Mouse (Mus musculus): ENCODE results near the gene Hmx2. TPM values are rescaled to one million over a fixed set of nuclear protein-coding genes. Genes with fewer than 3 reads are reported as not detected.
A peak's percentile ranks its signal among the peaks of the same experiment; 100 is the strongest.

Gene Hmx2
- polyA plus RNA-seq, 1 experiment from 2014 or later, result 0.57 TPM

- 79% methylated on average over 5 of the region's 5 CpGs for WGBS
- H3K4me2 ChIP-seq (ENCODE audit: low read length), result no peak overlapping the region
- H3K9ac ChIP-seq (ENCODE audit: low read depth, low read length), result no peak overlapping the region
- no peaks in the 10 kb centered on the region for H3K4me1 ChIP-seq (ENCODE audit: control insufficient read depth, insufficient read depth, low read length)
- H3K27me3 ChIP-seq (ENCODE audit: control insufficient read depth, insufficient read depth, low read depth, low read length), result no peaks in the 10 kb centered on the region; the same call in 1 of the 2 replicates
- H3K27ac ChIP-seq (ENCODE audit: low read length), result no peak overlapping the region
- no peaks in the 10 kb centered on the region for H3K9me3 ChIP-seq (replicated peaks; ENCODE audit: control insufficient read depth, low read length, poor library complexity, severe bottlenecking)
- no peaks in the 10 kb centered on the region for H3K36me3 ChIP-seq (ENCODE audit: control insufficient read depth, insufficient read depth, low read length)
- H3K4me3 ChIP-seq (ENCODE audit: low read depth, low read length), result no peak overlapping the region
- ATAC-seq, result no peak
Observed at GRCm38 (mm10) chr7:131585551-131585950, 37.0 kb downstream of the Hmx2 start.

GRCm38 (mm10) chr7:131597779-131598482 lies 49.4 kb downstream of the Hmx2 start:
- Histone ChIP-seq H3K9ac (ENCODE audit: low read depth, low read length) (peak overlapping the region; percentile 39; the same call in 1 of the 2 replicates), H3K9me3 (replicated peaks; ENCODE audit: control insufficient read depth, low read length, poor library complexity, severe bottlenecking) (no peaks in the 10 kb centered on the region), H3K27ac (ENCODE audit: low read length) (no peak overlapping the region), H3K36me3 (ENCODE audit: control insufficient read depth, insufficient read depth, low read length) (no peaks in the 10 kb centered on the region), H3K4me3 (ENCODE audit: low read depth, low read length) (no peak overlapping the region), H3K4me1 (ENCODE audit: control insufficient read depth, insufficient read depth, low read length) (peaks cover 14% of the 10 kb centered on the region), H3K27me3 (ENCODE audit: control insufficient read depth, insufficient read depth, low read depth, low read length) (peaks cover 19% of the 10 kb centered on the region), H3K4me2 (ENCODE audit: low read length) (peak overlapping the region; percentile 32)
- 4% methylated on average over 12 of the region's 12 CpGs for WGBS
- ATAC-seq, result peak; percentile 58; the same call in 1 of the 2 replicates

- WGBS, result 3% methylated on average over 5 of the region's 5 CpGs
- H3K4me2 ChIP-seq (ENCODE audit: low read length), result peak overlapping the region; percentile 32
- H3K27ac ChIP-seq (ENCODE audit: low read length), result no peak overlapping the region
- H3K27me3 ChIP-seq (ENCODE audit: control insufficient read depth, insufficient read depth, low read depth, low read length), result peaks cover 19% of the 10 kb centered on the region
- no peak overlapping the region for H3K4me3 ChIP-seq (ENCODE audit: low read depth, low read length)
- peaks cover 18% of the 10 kb centered on the region for H3K4me1 ChIP-seq (ENCODE audit: control insufficient read depth, insufficient read depth, low read length)
- ATAC-seq, result no peak; the same call in 1 of the 2 replicates
- H3K9ac ChIP-seq (ENCODE audit: low read depth, low read length), result peak overlapping the region; percentile 39; the same call in 1 of the 2 replicates
- H3K9me3 ChIP-seq (replicated peaks; ENCODE audit: control insufficient read depth, low read length, poor library complexity, severe bottlenecking), result no peaks in the 10 kb centered on the region
- no peaks in the 10 kb centered on the region for H3K36me3 ChIP-seq (ENCODE audit: control insufficient read depth, insufficient read depth, low read length)
Observed at GRCm38 (mm10) chr7:131598483-131598824, 49.9 kb downstream of the Hmx2 start.

- H3K36me3 ChIP-seq (ENCODE audit: control insufficient read depth, insufficient read depth, low read length), result no peaks in the 10 kb centered on the region
- H3K9me3 ChIP-seq (replicated peaks; ENCODE audit: control insufficient read depth, low read length, poor library complexity, severe bottlenecking), result no peaks in the 10 kb centered on the region
- H3K27ac ChIP-seq (ENCODE audit: low read length), result no peak overlapping the region
- H3K9ac ChIP-seq (ENCODE audit: low read depth, low read length), result no peak overlapping the region
- 61% methylated on average over 7 of the region's 7 CpGs for WGBS
- no peak overlapping the region for H3K4me2 ChIP-seq (ENCODE audit: low read length)
- peaks cover 18% of the 10 kb centered on the region for H3K4me1 ChIP-seq (ENCODE audit: control insufficient read depth, insufficient read depth, low read length)
- no peak for ATAC-seq
- peaks cover 10% of the 10 kb centered on the region for H3K27me3 ChIP-seq (ENCODE audit: control insufficient read depth, insufficient read depth, low read depth, low read length)
- H3K4me3 ChIP-seq (ENCODE audit: low read depth, low read length), result no peak overlapping the region
Observed at GRCm38 (mm10) chr7:131602106-131602505, 53.5 kb downstream of the Hmx2 start.

- H3K9me3 ChIP-seq (replicated peaks; ENCODE audit: control insufficient read depth, low read length, poor library complexity, severe bottlenecking), result no peaks in the 10 kb centered on the region
- peaks cover 8% of the 10 kb centered on the region for H3K27me3 ChIP-seq (ENCODE audit: control insufficient read depth, insufficient read depth, low read depth, low read length)
- H3K4me2 ChIP-seq (ENCODE audit: low read length), result no peak overlapping the region
- H3K4me1 ChIP-seq (ENCODE audit: control insufficient read depth, insufficient read depth, low read length), result peaks cover 13% of the 10 kb centered on the region
- no peak for ATAC-seq
- WGBS, result 8% methylated on average over 6 of the region's 11 CpGs
- no peak overlapping the region for H3K9ac ChIP-seq (ENCODE audit: low read depth, low read length)
- H3K4me3 ChIP-seq (ENCODE audit: low read depth, low read length), result no peak overlapping the region
- no peaks in the 10 kb centered on the region for H3K36me3 ChIP-seq (ENCODE audit: control insufficient read depth, insufficient read depth, low read length)
- no peak overlapping the region for H3K27ac ChIP-seq (ENCODE audit: low read length)
Observed at GRCm38 (mm10) chr7:131603186-131603585, 54.6 kb downstream of the Hmx2 start.

GRCm38 (mm10) chr7:131604946-131605345 lies 56.4 kb downstream of the Hmx2 start:
- Histone ChIP-seq H3K9me3 (replicated peaks; ENCODE audit: control insufficient read depth, low read length, poor library complexity, severe bottlenecking) (no peaks in the 10 kb centered on the region), H3K27ac (ENCODE audit: low read length) (no peak overlapping the region), H3K27me3 (ENCODE audit: control insufficient read depth, insufficient read depth, low read depth, low read length) (peaks cover 2% of the 10 kb centered on the region), H3K4me2 (ENCODE audit: low read length) (no peak overlapping the region), H3K4me3 (ENCODE audit: low read depth, low read length) (no peak overlapping the region), H3K36me3 (ENCODE audit: control insufficient read depth, insufficient read depth, low read length) (no peaks in the 10 kb centered on the region), H3K4me1 (ENCODE audit: control insufficient read depth, insufficient read depth, low read length) (peaks cover 8% of the 10 kb centered on the region), H3K9ac (ENCODE audit: low read depth, low read length) (no peak overlapping the region)
- 92% methylated on average over 10 of the region's 10 CpGs for WGBS
- ATAC-seq, result no peak

GRCm38 (mm10) chr7:131605481-131605880 lies 56.9 kb downstream of the Hmx2 start:
- Histone ChIP-seq H3K4me2 (ENCODE audit: low read length) (no peak overlapping the region), H3K4me3 (ENCODE audit: low read depth, low read length) (no peak overlapping the region), H3K27ac (ENCODE audit: low read length) (no peak overlapping the region), H3K4me1 (ENCODE audit: control insufficient read depth, insufficient read depth, low read length) (peaks cover 8% of the 10 kb centered on the region), H3K9me3 (replicated peaks; ENCODE audit: control insufficient read depth, low read length, poor library complexity, severe bottlenecking) (no peaks in the 10 kb centered on the region), H3K9ac (ENCODE audit: low read depth, low read length) (no peak overlapping the region), H3K36me3 (ENCODE audit: control insufficient read depth, insufficient read depth, low read length) (no peaks in the 10 kb centered on the region), H3K27me3 (ENCODE audit: control insufficient read depth, insufficient read depth, low read depth, low read length) (no peaks in the 10 kb centered on the region)
- no peak for ATAC-seq
- WGBS, result 71% methylated on average over 4 of the region's 4 CpGs

Other genes with a start within 250 kb of the Hmx2 start
- gene Cuzd1, start 226.5 kb upstream of the Hmx2 start, polyA plus RNA-seq (2015; fragmentation: Nextera tagmentation; extraction: Ambion mirVana), result not detected in 2 replicates
- not detected in 2 replicates for gene Fam24b, start 219.3 kb upstream of the Hmx2 start, polyA plus RNA-seq (2015; fragmentation: Nextera tagmentation; extraction: Ambion mirVana)
- not detected in 2 replicates for gene Fam24a, start 214.9 kb upstream of the Hmx2 start, polyA plus RNA-seq (2015; fragmentation: Nextera tagmentation; extraction: Ambion mirVana)
- gene 2310057M21Rik, start 186.0 kb upstream of the Hmx2 start, polyA plus RNA-seq (2015; fragmentation: Nextera tagmentation; extraction: Ambion mirVana), result 29.9 and 32.4 TPM in 2 replicates
- 48.6 and 49.2 TPM in 2 replicates for gene Pstk, start 177.6 kb upstream of the Hmx2 start, polyA plus RNA-seq (2015; fragmentation: Nextera tagmentation; extraction: Ambion mirVana)
- 12.6 and 15.0 TPM in 2 replicates for gene Ikzf5, start 138.3 kb upstream of the Hmx2 start, polyA plus RNA-seq (2015; fragmentation: Nextera tagmentation; extraction: Ambion mirVana)
- 115 and 121 TPM in 2 replicates for gene Acadsb, start 138.2 kb upstream of the Hmx2 start, polyA plus RNA-seq (2015; fragmentation: Nextera tagmentation; extraction: Ambion mirVana)
- 0.20 and 0.85 TPM in 2 replicates for gene Hmx3, start 5.9 kb upstream of the Hmx2 start, polyA plus RNA-seq (2015; fragmentation: Nextera tagmentation; extraction: Ambion mirVana)
- 146 and 160 TPM in 2 replicates for gene Bub3, start 11.4 kb downstream of the Hmx2 start, polyA plus RNA-seq (2015; fragmentation: Nextera tagmentation; extraction: Ambion mirVana)

Data from midbrain, embryonic 16.5 days (tissue).